Mouse (Mus musculus) thymus, adult 2 months (tissue): ENCODE measurements at regions not wholly inside any gene's neighbourhood (a gene's known extent, or its start where the extent isn't known, plus 50 kb on each side); places are given as distances from the start of the nearest gene placed in this dataset.

Experiments
- DNase-seq: peaks from one replicate; pipeline ENCODE4 v3.0.0; 2021
- H3K27ac ChIP-seq: fragments of 200-500 bp; 2 replicates; pipeline ENCODE4 v1.5.1; 2012; ENCODE audit warnings: low read length, control low read depth; ENCODE audit not compliant: control insufficient read depth, insufficient read depth
- H3K27me3 ChIP-seq: fragments of 200-500 bp; 2 replicates; pipeline ENCODE4 v1.6.1; 2012; ENCODE audit warnings: mild to moderate bottlenecking, low read length, moderate library complexity, mixed read lengths; ENCODE audit not compliant: control insufficient read depth, insufficient read depth
- H3K36me3 ChIP-seq: fragments of 200-500 bp; 2 replicates; pipeline ENCODE4 v1.6.1; 2012; ENCODE audit warnings: mild to moderate bottlenecking, low read length, moderate library complexity; ENCODE audit not compliant: control insufficient read depth, insufficient read depth
- H3K4me1 ChIP-seq: fragments of 200-500 bp; replicated peaks from 2 replicates; pipeline ENCODE4 v1.6.1; 2012; ENCODE audit warnings: low read length; ENCODE audit not compliant: control insufficient read depth, insufficient read depth
- H3K4me3 ChIP-seq: fragments of 200-500 bp; 2 replicates; pipeline ENCODE4 v1.5.1; 2012; ENCODE audit warnings: mild to moderate bottlenecking, low read length, control low read depth, moderate library complexity; ENCODE audit not compliant: control insufficient read depth, insufficient read depth
- CTCF ChIP-seq: fragments of 200-500 bp; IDR thresholded peaks from 2 replicates; pipeline ENCODE4 v1.5.1; 2012; ENCODE audit warnings: mild to moderate bottlenecking, control low read depth, low read length, moderate library complexity, borderline replicate concordance; ENCODE audit not compliant: control insufficient read depth, poor library complexity, insufficient read depth; ENCODE audit errors: extremely low read depth
- POLR2A ChIP-seq: fragments of 200-500 bp; IDR thresholded peaks from 2 replicates; pipeline ENCODE4 v1.6.1; 2012; ENCODE audit warnings: mild to moderate bottlenecking, low read length, control low read depth, moderate library complexity; ENCODE audit not compliant: control insufficient read depth, poor library complexity, insufficient read depth; ENCODE audit errors: extremely low read depth
- WGBS: fragments of 180-500 bp; shearing (Covaris S2); methylation state at CpG from one replicate; pipeline ENCODE4 v1.1.7; 2018; 5-methylcytosine and 5-hydroxymethylcytosine counted together

- H3K36me3 ChIP-seq, result no peaks in the 10 kb centered on the region
- 90% methylated on average over 1 of the region's 1 CpGs for WGBS
- TF ChIP-seq CTCF, result no peak
- no peak for TF ChIP-seq POLR2A
- no peak for DNase-seq
- no peaks in the 10 kb centered on the region for H3K4me1 ChIP-seq
- H3K27me3 ChIP-seq, result no peaks in the 10 kb centered on the region
- no peak overlapping the region for H3K4me3 ChIP-seq
- no peak overlapping the region for H3K27ac ChIP-seq
Measured at GRCm38 (mm10) chr15:6029214-6029613, 270.4 kb upstream of the Dab2 start.

GRCm38 (mm10) chr15:6030396-6030795, 269.2 kb upstream of the Dab2 start:
- Histone ChIP-seq H3K27me3 (no peaks in the 10 kb centered on the region), H3K4me1 (no peaks in the 10 kb centered on the region), H3K36me3 (no peaks in the 10 kb centered on the region), H3K27ac (no peak overlapping the region), H3K4me3 (no peak overlapping the region)
- WGBS, result 55% methylated on average over 5 of the region's 5 CpGs
- TF ChIP-seq POLR2A (no peak), CTCF (no peak)
- no peak for DNase-seq

- H3K27me3 ChIP-seq, result no peaks in the 10 kb centered on the region
- WGBS, result 93% methylated on average over 4 of the region's 4 CpGs
- no peaks in the 10 kb centered on the region for H3K4me1 ChIP-seq
- no peak for TF ChIP-seq CTCF
- no peak for TF ChIP-seq POLR2A
- no peak overlapping the region for H3K27ac ChIP-seq
- no peak overlapping the region for H3K4me3 ChIP-seq
- no peaks in the 10 kb centered on the region for H3K36me3 ChIP-seq
- no peak for DNase-seq
Measured at GRCm38 (mm10) chr15:6034156-6034555, 265.4 kb upstream of the Dab2 start.

GRCm38 (mm10) chr15:6044511-6045256, 254.9 kb upstream of the Dab2 start:
- Histone ChIP-seq H3K27ac (no peak overlapping the region), H3K4me3 (no peak overlapping the region), H3K36me3 (no peaks in the 10 kb centered on the region), H3K4me1 (no peaks in the 10 kb centered on the region), H3K27me3 (no peaks in the 10 kb centered on the region)
- DNase-seq, result no peak
- WGBS, result 45% methylated on average over 10 of the region's 10 CpGs
- no peak for TF ChIP-seq CTCF
- no peak for TF ChIP-seq POLR2A

GRCm38 (mm10) chr15:6055703-6056102, 243.9 kb upstream of the Dab2 start:
- H3K27ac ChIP-seq, result no peak overlapping the region
- no peaks in the 10 kb centered on the region for H3K36me3 ChIP-seq
- H3K27me3 ChIP-seq, result no peaks in the 10 kb centered on the region
- no peak for TF ChIP-seq CTCF
- no peak for TF ChIP-seq POLR2A
- WGBS, result 85% methylated on average over 3 of the region's 3 CpGs
- H3K4me1 ChIP-seq, result no peaks in the 10 kb centered on the region
- no peak for DNase-seq
- no peak overlapping the region for H3K4me3 ChIP-seq

GRCm38 (mm10) chr15:6056887-6057626, 242.5 kb upstream of the Dab2 start:
- Histone ChIP-seq H3K27ac (no peak overlapping the region), H3K36me3 (no peaks in the 10 kb centered on the region), H3K4me1 (no peaks in the 10 kb centered on the region), H3K4me3 (no peak overlapping the region), H3K27me3 (no peaks in the 10 kb centered on the region)
- no peak for DNase-seq
- 78% methylated on average over 11 of the region's 11 CpGs for WGBS
- no peak for TF ChIP-seq POLR2A
- TF ChIP-seq CTCF, result no peak

- no peak for DNase-seq
- 91% methylated on average over 2 of the region's 2 CpGs for WGBS
Measured at GRCm38 (mm10) chr15:6059361-6059760, 240.2 kb upstream of the Dab2 start.

More at GRCm38 (mm10) chr15:6059361-6059760, 240.2 kb upstream of the Dab2 start:
- no peaks in the 10 kb centered on the region for H3K36me3 ChIP-seq
- TF ChIP-seq POLR2A (no peak), CTCF (no peak)
- no peaks in the 10 kb centered on the region for H3K4me1 ChIP-seq
- no peak overlapping the region for H3K27ac ChIP-seq
- no peaks in the 10 kb centered on the region for H3K27me3 ChIP-seq
- H3K4me3 ChIP-seq, result no peak overlapping the region
